Mouse (Mus musculus) limb, embryonic 14.5 days (tissue): ENCODE measurements around the gene Artn. TPM values are rescaled to one million over a fixed set of nuclear protein-coding genes. Genes with fewer than 3 reads are reported as not detected.

Experiments used
- ATAC-seq: fragments of 200-750 bp; cut with Nextera tagmentation; 2 replicates; pipeline ENCODE4 v1.8.0; 2017; ENCODE audit warnings: low read depth, moderate number of reproducible peaks, moderate TSS enrichment; ENCODE audit not compliant: low FRiP score
- DNase-seq: peaks from one replicate; pipeline ENCODE4 v3.0.0-alpha.2; 2015; ENCODE audit warnings: low spot score
- H3K27ac ChIP-seq: fragments of 300-500 bp; sonication (generic); replicated peaks from 2 replicates; pipeline ENCODE4 v1.5.1; 2014; ENCODE audit warnings: low read depth, mild to moderate bottlenecking, low read length, moderate library complexity, mixed read lengths
- H3K27me3 ChIP-seq: fragments of 300-500 bp; sonication (generic); 2 replicates; pipeline ENCODE4 v1.6.1; 2014; ENCODE audit warnings: low read length, mixed read lengths; ENCODE audit not compliant: control insufficient read depth, insufficient read depth
- H3K36me3 ChIP-seq: fragments of 300-500 bp; sonication (generic); 2 replicates; pipeline ENCODE4 v1.6.1; 2014; ENCODE audit warnings: mild to moderate bottlenecking, low read length, moderate library complexity, mixed read lengths; ENCODE audit not compliant: control insufficient read depth, insufficient read depth
- H3K4me1 ChIP-seq: fragments of 300-500 bp; sonication (generic); 2 replicates; pipeline ENCODE4 v1.6.1; 2014; ENCODE audit warnings: antibody characterized with exemption, low read length, mixed read lengths; ENCODE audit not compliant: control insufficient read depth, insufficient read depth
- H3K4me2 ChIP-seq: fragments of 300-500 bp; sonication (generic); replicated peaks from 2 replicates; pipeline ENCODE4 v1.6.1; 2014; ENCODE audit warnings: low read depth, mild to moderate bottlenecking, low read length, moderate library complexity; ENCODE audit not compliant: severe bottlenecking
- H3K4me3 ChIP-seq: fragments of 300-500 bp; sonication (generic); replicated peaks from 2 replicates; pipeline ENCODE4 v1.5.1; 2014; ENCODE audit warnings: low read length
- H3K9ac ChIP-seq: fragments of 300-500 bp; sonication (generic); 2 replicates; pipeline ENCODE4 v1.6.1; 2014; ENCODE audit warnings: mild to moderate bottlenecking, low read depth, low read length, moderate library complexity; ENCODE audit not compliant: severe bottlenecking
- H3K9me3 ChIP-seq: fragments of 300-500 bp; sonication (generic); 2 replicates; pipeline ENCODE4 v1.6.1; 2016; ENCODE audit warnings: low read length; ENCODE audit not compliant: control insufficient read depth
- POLR2A ChIP-seq: fragments of 200-500 bp; IDR thresholded peaks from 2 replicates; pipeline ENCODE4 v1.8.0; 2012; ENCODE audit warnings: inconsistent platforms, mild to moderate bottlenecking, moderate library complexity, borderline replicate concordance; ENCODE audit not compliant: insufficient read depth, insufficient read length; ENCODE audit errors: extremely low read depth
- WGBS: fragments of 180-500 bp; shearing (Covaris S2); extraction: QIAGEN DNeasy Blood & Tissue Kit; methylation state at CpG from one replicate; pipeline ENCODE4 v1.1.7; 2014; 5-methylcytosine and 5-hydroxymethylcytosine counted together
- polyA plus RNA-seq, 2 experiments: library from polyadenylated mRNA; depleted of rRNA in 1 of 2; stranded (reverse) in 1 of 2; unstranded in 1 of 2; fragments of >200 nt; fragmentation: Nextera tagmentation in 1 of 2; extraction: Ambion mirVana in 1 of 2; gene quantifications; 2 replicates each; pipeline versions ENCODE4 v1.2.1 to v1.2.3; 2012 to 2014

Artn gene
- polyA plus RNA-seq, 2 experiments = 4.1 to 5.5 TPM

DNA sequence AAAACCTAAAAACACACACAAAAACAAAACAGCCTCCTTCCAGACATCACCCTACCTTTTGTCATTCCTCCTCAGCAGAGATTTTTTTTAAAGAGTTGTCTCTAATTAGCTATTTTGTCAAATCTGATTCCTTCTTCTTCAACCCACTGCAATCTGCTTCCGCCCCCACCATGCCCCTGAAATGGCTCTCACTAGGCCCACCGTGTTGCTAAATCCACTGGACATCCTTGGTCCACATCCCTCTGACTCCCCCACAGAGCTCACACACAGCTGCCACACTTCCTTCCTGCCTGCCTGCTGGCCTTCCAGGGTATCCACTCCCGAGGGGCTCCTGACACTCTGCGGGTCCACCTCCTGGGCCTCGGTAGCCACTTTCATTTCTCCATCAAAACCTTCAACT is 50.9 kb downstream of the Artn start:
- no peak overlapping the region for H3K4me3 ChIP-seq
- no peak for TF ChIP-seq POLR2A
- H3K27me3 ChIP-seq = no peaks in the 10 kb centered on the region
- H3K4me2 ChIP-seq = no peak overlapping the region
- no peak for ATAC-seq
- no peaks in the 10 kb centered on the region for H3K9me3 ChIP-seq
- WGBS = 75% methylated on average over 5 of the region's 5 CpGs
- H3K4me1 ChIP-seq = peaks cover 8% of the 10 kb centered on the region; the same call in 1 of the 2 replicates
- no peak for DNase-seq
- H3K36me3 ChIP-seq = peaks cover 55% of the 10 kb centered on the region
- H3K27ac ChIP-seq = no peak overlapping the region
- no peak overlapping the region for H3K9ac ChIP-seq

DNA sequence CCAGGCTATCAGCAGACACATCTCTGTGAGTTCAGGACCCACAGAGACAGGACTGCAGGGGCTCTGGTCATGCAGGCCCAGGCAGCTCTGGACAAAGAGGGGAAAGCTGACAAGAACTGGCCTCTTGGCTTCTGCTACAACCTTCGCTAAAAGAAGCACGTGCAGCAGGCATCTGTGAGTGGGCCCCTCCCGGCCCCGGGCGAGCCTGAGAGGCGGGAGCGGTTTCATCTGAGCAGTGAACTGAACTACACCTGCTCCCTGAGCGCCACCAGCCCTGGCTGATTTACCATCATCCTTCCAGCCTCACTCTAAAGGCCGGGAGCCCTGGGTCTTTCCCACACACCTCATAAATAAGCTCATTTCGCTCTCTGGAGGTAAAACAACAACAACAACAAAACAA is 51.3 kb downstream of the Artn start:
- Histone ChIP-seq H3K4me2 (no peak overlapping the region), H3K9ac (no peak overlapping the region), H3K4me1 (peaks cover 8% of the 10 kb centered on the region; the same call in 1 of the 2 replicates), H3K9me3 (no peaks in the 10 kb centered on the region), H3K36me3 (peaks cover 59% of the 10 kb centered on the region), H3K27ac (no peak overlapping the region), H3K4me3 (no peak overlapping the region), H3K27me3 (no peaks in the 10 kb centered on the region)
- TF ChIP-seq POLR2A = no peak
- 53% methylated on average over 10 of the region's 10 CpGs for WGBS
- ATAC-seq = no peak
- no peak for DNase-seq

Other genes with a start within 250 kb of the Artn start
- gene Dmap1, start 247.5 kb downstream of the Artn start, polyA plus RNA-seq (2012; rRNA removed) = 51.7 and 57.5 TPM in 2 replicates
- 66.8 and 72.4 TPM in 2 replicates for gene Dmap1, start 247.5 kb downstream of the Artn start, polyA plus RNA-seq (2014; fragmentation: Nextera tagmentation; extraction: Ambion mirVana)
- gene Gm12845, start 205.4 kb downstream of the Artn start, polyA plus RNA-seq (2012; rRNA removed) = not detected in 2 replicates
- not detected in 2 replicates for gene Gm12845, start 205.4 kb downstream of the Artn start, polyA plus RNA-seq (2014; fragmentation: Nextera tagmentation; extraction: Ambion mirVana)
- not detected in 2 replicates for gene Klf17, start 164.1 kb downstream of the Artn start, polyA plus RNA-seq (2012; rRNA removed)
- gene Klf17, start 164.1 kb downstream of the Artn start, polyA plus RNA-seq (2014; fragmentation: Nextera tagmentation; extraction: Ambion mirVana) = not detected in 2 replicates
- gene Slc6a9, start 95.3 kb downstream of the Artn start, polyA plus RNA-seq (2012; rRNA removed) = 30.1 and 46.7 TPM in 2 replicates
- gene Slc6a9, start 95.3 kb downstream of the Artn start, polyA plus RNA-seq (2014; fragmentation: Nextera tagmentation; extraction: Ambion mirVana) = 9.7 and 12.2 TPM in 2 replicates
- gene Ccdc24, start 57.2 kb downstream of the Artn start, polyA plus RNA-seq (2012; rRNA removed) = 15.1 and 19.9 TPM in 2 replicates
- gene Ccdc24, start 57.2 kb downstream of the Artn start, polyA plus RNA-seq (2014; fragmentation: Nextera tagmentation; extraction: Ambion mirVana) = 1.6 and 1.8 TPM in 2 replicates
- 95.4 and 149 TPM in 2 replicates for gene B4galt2, start 46.3 kb downstream of the Artn start, polyA plus RNA-seq (2012; rRNA removed)
- 43.4 and 48.8 TPM in 2 replicates for gene B4galt2, start 46.3 kb downstream of the Artn start, polyA plus RNA-seq (2014; fragmentation: Nextera tagmentation; extraction: Ambion mirVana)
- gene Atp6v0b, start 42.4 kb downstream of the Artn start, polyA plus RNA-seq (2012; rRNA removed) = 262 and 310 TPM in 2 replicates
- 216 and 224 TPM in 2 replicates for gene Atp6v0b, start 42.4 kb downstream of the Artn start, polyA plus RNA-seq (2014; fragmentation: Nextera tagmentation; extraction: Ambion mirVana)
- 18.4 and 23.2 TPM in 2 replicates for gene Dph2, start 37.7 kb downstream of the Artn start, polyA plus RNA-seq (2012; rRNA removed)
- 17.0 and 18.7 TPM in 2 replicates for gene Dph2, start 37.7 kb downstream of the Artn start, polyA plus RNA-seq (2014; fragmentation: Nextera tagmentation; extraction: Ambion mirVana)
- 63.4 and 75.9 TPM in 2 replicates for gene Ipo13, start 14.8 kb downstream of the Artn start, polyA plus RNA-seq (2012; rRNA removed)
- gene Ipo13, start 14.8 kb downstream of the Artn start, polyA plus RNA-seq (2014; fragmentation: Nextera tagmentation; extraction: Ambion mirVana) = 38.8 and 40.4 TPM in 2 replicates
- 26.1 and 30.9 TPM in 2 replicates for gene St3gal3, start 205.2 kb upstream of the Artn start, polyA plus RNA-seq (2012; rRNA removed)
- 4.8 and 5.4 TPM in 2 replicates for gene St3gal3, start 205.2 kb upstream of the Artn start, polyA plus RNA-seq (2014; fragmentation: Nextera tagmentation; extraction: Ambion mirVana)